24 mouse cellular contexts compared by ENCODE assay signal in the genomic region with DNA sequence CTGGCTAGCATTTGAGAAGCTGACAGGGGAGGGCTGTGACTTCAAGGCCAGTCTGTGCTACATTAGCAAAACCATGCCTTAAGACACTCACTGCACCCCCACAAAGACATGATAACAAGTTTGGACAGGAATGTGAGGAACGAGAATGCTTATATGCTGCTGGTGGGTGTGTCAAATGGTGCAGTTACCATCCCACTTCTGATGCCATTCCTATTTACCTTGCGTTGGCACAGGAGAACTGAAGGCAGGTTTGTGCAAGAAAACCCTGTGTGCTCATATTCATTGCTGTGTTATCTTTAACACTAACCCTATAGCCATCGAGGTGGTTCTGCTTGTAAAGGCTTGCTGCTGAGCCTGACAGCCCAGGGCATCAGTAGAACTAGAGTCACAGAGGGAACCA.
DNase-seq lines count a peak whose midpoint lies in the region; ATAC-seq and TF ChIP-seq lines count a peak whose summit lies in the region.
"Had no signal": no experiment of that assay in that cellular context is flagged by ENCODE, and none has a peak within 500 bp of the region (broad histone marks: within the 10 kb centered on the region; RNA-seq: fewer than 3 reads in every experiment).

No protein-coding gene starts in this region.

- DNase-seq in embryonic facial prominence, embryonic 10.5 days (ENCODE audit: low spot score), result no peak
- DNase-seq in embryonic facial prominence, embryonic 14.5 days (ENCODE audit: low spot score), result peak; percentile 60
- no peak for DNase-seq in hindbrain, postnatal 0 days (ENCODE audit: low spot score)
- no peak for DNase-seq in right cerebral cortex, postnatal 36 days (ENCODE audit: low spot score in 2 of 2)
- DNase-seq: adrenal gland, adult 8-10 months; adrenal gland, postnatal 14 days; adrenal gland, postnatal 36 days; B cell, adult 2 months; cerebellum, adult 11-12 months; cerebellum, adult 2 months; cerebellum, adult 9-10 months; cerebellum, postnatal 10 days; cerebellum, postnatal 25 days had no signal

- no peak overlapping the region for H3K9ac ChIP-seq in embryonic facial prominence, embryonic 13.5 days
- H3K9ac ChIP-seq in embryonic facial prominence, embryonic 14.5 days (ENCODE audit: low read depth, low read length), result no peak overlapping the region
- H3K9ac ChIP-seq in stomach, embryonic 16.5 days (ENCODE audit: low read length), result no peak overlapping the region
- H3K9ac ChIP-seq in hindbrain, postnatal 0 days (replicated peaks; ENCODE audit: low read length), result no peak overlapping the region
- H3K9ac ChIP-seq: embryonic facial prominence, embryonic 15.5 days; forebrain, embryonic 13.5 days had no signal

- WGBS in embryonic facial prominence, embryonic 13.5 days, result 58% methylated on average over 3 of the region's 3 CpGs
- WGBS in embryonic facial prominence, embryonic 10.5 days, result 82% methylated on average over 3 of the region's 3 CpGs
- WGBS in embryonic facial prominence, embryonic 14.5 days, result 73% methylated on average over 3 of the region's 3 CpGs
- WGBS in stomach, embryonic 16.5 days, result 62% methylated on average over 3 of the region's 3 CpGs
- 89% methylated on average over 3 of the region's 3 CpGs for WGBS in hindbrain, postnatal 0 days

- H3K4me2 ChIP-seq in embryonic facial prominence, embryonic 13.5 days, result no peak overlapping the region
- H3K4me2 ChIP-seq in embryonic facial prominence, embryonic 14.5 days (ENCODE audit: low read depth, low read length), result no peak overlapping the region
- no peak overlapping the region for H3K4me2 ChIP-seq in stomach, embryonic 16.5 days (ENCODE audit: low read depth, low read length)
- no peak overlapping the region for H3K4me2 ChIP-seq in hindbrain, postnatal 0 days (ENCODE audit: low read depth, low read length)
- H3K4me2 ChIP-seq: embryonic facial prominence, embryonic 15.5 days; forebrain, embryonic 13.5 days had no signal

- no peak for ATAC-seq in embryonic facial prominence, embryonic 13.5 days (ENCODE audit: insufficient number of reproducible peaks, insufficient read depth, low FRiP score, low TSS enrichment, low read depth)
- peak; percentile 48; the same call in 1 of the 2 replicates for ATAC-seq in embryonic facial prominence, embryonic 14.5 days (ENCODE audit: low read depth)
- peak; percentile 57; the same call in 1 of the 2 replicates for ATAC-seq in stomach, embryonic 16.5 days (ENCODE audit: insufficient read depth, low FRiP score)
- no peak for ATAC-seq in hindbrain, postnatal 0 days
- ATAC-seq: activated CD4-positive, CD25-positive, alpha-beta regulatory T cell, adult 4 months; CD4-positive, CD25-positive, alpha-beta regulatory T cell, adult 4 months; forebrain, embryonic 13.5 days; forebrain, embryonic 16.5 days; Patski had no signal

- H3K9me3 ChIP-seq in embryonic facial prominence, embryonic 13.5 days, result no peaks in the 10 kb centered on the region
- no peaks in the 10 kb centered on the region for H3K9me3 ChIP-seq in embryonic facial prominence, embryonic 10.5 days
- H3K9me3 ChIP-seq in embryonic facial prominence, embryonic 14.5 days (ENCODE audit: control insufficient read depth, low read length), result no peaks in the 10 kb centered on the region
- no peaks in the 10 kb centered on the region for H3K9me3 ChIP-seq in stomach, embryonic 16.5 days (replicated peaks; ENCODE audit: control insufficient read depth, low read length)
- no peaks in the 10 kb centered on the region for H3K9me3 ChIP-seq in hindbrain, postnatal 0 days (ENCODE audit: low read length)
- H3K9me3 ChIP-seq: embryonic facial prominence, embryonic 15.5 days; forebrain, embryonic 13.5 days; G1E had no signal

- 0 out of 2 replicates have a peak overlapping the region, but pooled peaks have one; percentile 16 for H3K27ac ChIP-seq in embryonic facial prominence, embryonic 13.5 days
- H3K27ac ChIP-seq in embryonic facial prominence, embryonic 10.5 days (replicated peaks), result no peak overlapping the region
- no peak overlapping the region for H3K27ac ChIP-seq in embryonic facial prominence, embryonic 14.5 days (replicated peaks; ENCODE audit: low read depth, low read length)
- peak overlapping the region; percentile 49 for H3K27ac ChIP-seq in stomach, embryonic 16.5 days (ENCODE audit: low read length)
- no peak overlapping the region for H3K27ac ChIP-seq in hindbrain, postnatal 0 days
- H3K27ac ChIP-seq: embryonic facial prominence, embryonic 15.5 days; forebrain, embryonic 13.5 days had no signal

- TF ChIP-seq CTCF in hindbrain, postnatal 0 days (IDR thresholded peaks at IDR 0.05; ENCODE audit: low read depth), result no peak

- no peak overlapping the region for H3K4me3 ChIP-seq in embryonic facial prominence, embryonic 13.5 days
- no peak overlapping the region for H3K4me3 ChIP-seq in embryonic facial prominence, embryonic 10.5 days
- H3K4me3 ChIP-seq in embryonic facial prominence, embryonic 14.5 days (ENCODE audit: low read depth, low read length), result no peak overlapping the region
- no peak overlapping the region for H3K4me3 ChIP-seq in stomach, embryonic 16.5 days (replicated peaks; ENCODE audit: low read length)
- no peak overlapping the region for H3K4me3 ChIP-seq in hindbrain, postnatal 0 days (ENCODE audit: low read length)
- H3K4me3 ChIP-seq: embryonic facial prominence, embryonic 15.5 days; erythroblast, embryonic 14.5 days; forebrain, embryonic 13.5 days had no signal

- no peaks in the 10 kb centered on the region for H3K36me3 ChIP-seq in embryonic facial prominence, embryonic 13.5 days
- no peaks in the 10 kb centered on the region for H3K36me3 ChIP-seq in embryonic facial prominence, embryonic 10.5 days (replicated peaks)
- H3K36me3 ChIP-seq in embryonic facial prominence, embryonic 14.5 days (ENCODE audit: control insufficient read depth, insufficient read depth, low read length), result no peaks in the 10 kb centered on the region
- no peaks in the 10 kb centered on the region for H3K36me3 ChIP-seq in stomach, embryonic 16.5 days (ENCODE audit: control insufficient read depth, insufficient read depth, low read length)
- H3K36me3 ChIP-seq in hindbrain, postnatal 0 days (ENCODE audit: insufficient read depth, low read length), result no peaks in the 10 kb centered on the region
- H3K36me3 ChIP-seq: embryonic facial prominence, embryonic 15.5 days; G1E had no signal

- H3K27me3 ChIP-seq in embryonic facial prominence, embryonic 13.5 days, result no peaks in the 10 kb centered on the region
- no peaks in the 10 kb centered on the region for H3K27me3 ChIP-seq in embryonic facial prominence, embryonic 10.5 days (replicated peaks; ENCODE audit: low read depth, poor library complexity, severe bottlenecking)
- H3K27me3 ChIP-seq in embryonic facial prominence, embryonic 14.5 days (replicated peaks; ENCODE audit: control insufficient read depth, insufficient read depth, low read length), result no peaks in the 10 kb centered on the region
- H3K27me3 ChIP-seq in stomach, embryonic 16.5 days (ENCODE audit: control insufficient read depth, insufficient read depth, low read length), result no peaks in the 10 kb centered on the region
- no peaks in the 10 kb centered on the region for H3K27me3 ChIP-seq in hindbrain, postnatal 0 days (ENCODE audit: insufficient read depth, low read length)
- H3K27me3 ChIP-seq: CH12.LX; embryonic facial prominence, embryonic 15.5 days; forebrain, embryonic 13.5 days; Patski had no signal

- peaks cover 9% of the 10 kb centered on the region for H3K4me1 ChIP-seq in embryonic facial prominence, embryonic 13.5 days
- peaks cover 9% of the 10 kb centered on the region for H3K4me1 ChIP-seq in embryonic facial prominence, embryonic 10.5 days
- H3K4me1 ChIP-seq in embryonic facial prominence, embryonic 14.5 days (ENCODE audit: control insufficient read depth, insufficient read depth, low read length), result peaks cover 4% of the 10 kb centered on the region
- H3K4me1 ChIP-seq in stomach, embryonic 16.5 days (ENCODE audit: control insufficient read depth, insufficient read depth, low read length), result peaks cover 5% of the 10 kb centered on the region
- no peaks in the 10 kb centered on the region for H3K4me1 ChIP-seq in hindbrain, postnatal 0 days (ENCODE audit: insufficient read depth, low read length)

Comparison
In these comparisons a context has a peak if more than half of its experiments do, and no peak if none do; other contexts are left out.
1. ATAC-seq: peak in embryonic facial prominence, embryonic 14.5 days (single experiment) and stomach, embryonic 16.5 days (single experiment); none in embryonic facial prominence, embryonic 13.5 days (single experiment) and hindbrain, postnatal 0 days (single experiment).
2. H3K27ac ChIP-seq: peak in embryonic facial prominence, embryonic 13.5 days (single experiment) and stomach, embryonic 16.5 days (single experiment); none in embryonic facial prominence, embryonic 10.5 days (single experiment), embryonic facial prominence, embryonic 14.5 days (single experiment) and hindbrain, postnatal 0 days (single experiment).